ENCODE assay signal across 8 mouse cellular contexts in genomic region chr2:90581006-90581795, GRCm38 (mm10). TPM values are rescaled to one million over a fixed set of nuclear protein-coding genes. Genes with fewer than 3 reads are reported as not detected.
DNase-seq lines count a peak whose midpoint lies in the region; ATAC-seq and TF ChIP-seq lines count a peak whose summit lies in the region.

No protein-coding gene starts in this region.

- peak; percentile 10 to 16 for DNase-seq in adrenal gland, postnatal 36 days
- DNase-seq in adrenal gland, adult 8-10 months, result no peak
- DNase-seq in testis, postnatal 10 days (ENCODE audit: low spot score), result no peak
- peak; percentile 43 for DNase-seq in hindbrain, postnatal 0 days (ENCODE audit: low spot score)
- no peak for DNase-seq in ovary, postnatal 14 days (ENCODE audit: low spot score)
- no peak for DNase-seq in frontal cortex, postnatal 25 days (ENCODE audit: low spot score in 2 of 2)

- peaks cover 9% of the 10 kb centered on the region for H3K4me1 ChIP-seq in testis, adult 2 months (ENCODE audit: control insufficient read depth, insufficient read depth, low read length)
- H3K4me1 ChIP-seq in hindbrain, postnatal 0 days (ENCODE audit: insufficient read depth, low read length), result 0 out of 2 replicates have a peak, but pooled peaks cover 3% of the 10 kb centered on the region

- H3ac ChIP-seq in myocyte (ENCODE audit: control insufficient read depth, insufficient read length), result peak overlapping the region; percentile 91

- no peaks in the 10 kb centered on the region for H3K9me3 ChIP-seq in hindbrain, postnatal 0 days (ENCODE audit: low read length)

- ATAC-seq in hindbrain, postnatal 0 days, result no peak; the same call in none of the 2 replicates

- 15% methylated on average over 11 of the region's 11 CpGs for WGBS in hindbrain, postnatal 0 days

- H3K27ac ChIP-seq in testis, adult 2 months (ENCODE audit: control insufficient read depth, insufficient read depth, low read depth, low read length), result no peak overlapping the region
- peak overlapping the region; percentile 90 for H3K27ac ChIP-seq in hindbrain, postnatal 0 days

- H3K9ac ChIP-seq in hindbrain, postnatal 0 days (replicated peaks; ENCODE audit: low read length), result peak overlapping the region; percentile 95

- H3K4me3 ChIP-seq in testis, adult 2 months (ENCODE audit: control insufficient read depth, low read depth, low read length), result peak overlapping the region; percentile 67
- H3K4me3 ChIP-seq in hindbrain, postnatal 0 days (ENCODE audit: low read length), result peak overlapping the region; percentile 92
- H3K4me3 ChIP-seq in myocyte, result peak overlapping the region; percentile 46

- no peak for TF ChIP-seq POLR2A in testis, adult 2 months (IDR thresholded peaks at IDR 0.05; ENCODE audit: control insufficient read depth, low read depth, low read length)
- TF ChIP-seq POLR2A in myocyte (IDR thresholded peaks at IDR 0.05; ENCODE audit: insufficient read length, low read depth), result no peak

- peak overlapping the region; percentile 84 for H3K4me2 ChIP-seq in hindbrain, postnatal 0 days (ENCODE audit: low read depth, low read length)
- peak overlapping the region; percentile 84 for H3K4me2 ChIP-seq in myocyte (ENCODE audit: low read depth)

- no peaks in the 10 kb centered on the region for H3K27me3 ChIP-seq in testis, adult 2 months (ENCODE audit: control insufficient read depth, insufficient read depth, low read length)
- H3K27me3 ChIP-seq in hindbrain, postnatal 0 days (ENCODE audit: insufficient read depth, low read length), result no peaks in the 10 kb centered on the region
- H3K27me3 ChIP-seq in myocyte (ENCODE audit: control insufficient read depth, insufficient read depth, insufficient read length), result no peaks in the 10 kb centered on the region

- H3K36me3 ChIP-seq in testis, adult 2 months (ENCODE audit: control insufficient read depth, insufficient read depth, low read length), result no peaks in the 10 kb centered on the region
- no peaks in the 10 kb centered on the region for H3K36me3 ChIP-seq in hindbrain, postnatal 0 days (ENCODE audit: insufficient read depth, low read length)
- H3K36me3 ChIP-seq in myocyte (ENCODE audit: control insufficient read depth, insufficient read depth), result no peaks in the 10 kb centered on the region

- TF ChIP-seq CTCF in testis, adult 2 months (IDR thresholded peaks at IDR 0.05; ENCODE audit: control insufficient read depth, insufficient read depth, insufficient replicate concordance, low read depth, low read length), result no peak
- TF ChIP-seq CTCF in hindbrain, postnatal 0 days (IDR thresholded peaks at IDR 0.05; ENCODE audit: low read depth), result no peak

- H3K79me2 ChIP-seq in myocyte (ENCODE audit: control insufficient read depth, insufficient read depth), result peaks cover 3% of the 10 kb centered on the region

TF ChIP-seq in myocyte, 11 proteins besides CTCF, POLR2A, EP300 and RAD21:
- TF ChIP-seq MYOG (IDR thresholded peaks at IDR 0.05; ENCODE audit: control insufficient read depth in 1 of 3, insufficient read depth in 1 of 3, insufficient read length in 2 of 3, low read depth in 2 of 3) (no peak), SRF (IDR thresholded peaks at IDR 0.05; ENCODE audit: control insufficient read depth, insufficient read length, low read depth) (no peak)

RNA-seq across cellular contexts. Expression of gene Ptprj, which starts 0.8 kb away (rescaled TPM):
- total RNA-seq in adrenal gland, postnatal 36 days (2021), result 10 to 100 TPM; 16.4 to 22.0 TPM
- total RNA-seq in adrenal gland, adult 8-10 months (2022), result 10 to 100 TPM; 13.5 to 33.1 (median 23.3) TPM
- polyA plus RNA-seq in testis, adult 2 months (2012; rRNA removed), result 9.1 and 9.3 TPM in 2 replicates
- 37.8 and 39.1 TPM in 2 replicates for total RNA-seq in hindbrain, postnatal 0 days (2014; rRNA removed)
- polyA plus RNA-seq in hindbrain, postnatal 0 days (2015; fragmentation: Nextera tagmentation; extraction: Ambion mirVana), result 4.6 and 4.7 TPM in 2 replicates
- polyA plus RNA-seq in myocyte (2012; fragmentation: generic; extraction: Trizol), result 1.6 TPM

Comparison
In these comparisons a context has a peak if more than half of its experiments do, and no peak if none do; other contexts are left out.
1. DNase-seq: peak in adrenal gland, postnatal 36 days (2 of 2) and hindbrain, postnatal 0 days (single experiment); none in adrenal gland, adult 8-10 months (single experiment), testis, postnatal 10 days (single experiment), ovary, postnatal 14 days (single experiment) and frontal cortex, postnatal 25 days (0 of 2).
2. Peak in every context shown above with its lines, with median percentiles within 50 percentile points of each other: H3K4me3 ChIP-seq.